Mouse (Mus musculus): ENCODE measurements around the gene Gm13043.
"Not testable (repeated sequence)": the region's sequence is repeated elsewhere in the genome, so short reads cannot be mapped to it uniquely, and the experiment has no call there.

GRCm38 (mm10) chr4:143551400-143551799, 40.3 kb downstream of the Gm13043 start, which contains the start of the genes BC080695 and Gm13057:
- not testable (repeated sequence) for TF ChIP-seq CTCF, POLR2A (IDR thresholded peaks at IDR 0.05; ENCODE audit: insufficient read depth, low read depth, low read length)
